ENCODE assay signal across 8 mouse cellular contexts in genomic region chr13:58117318-58118017, GRCm38 (mm10). TPM values are rescaled to one million over a fixed set of nuclear protein-coding genes. Genes with fewer than 3 reads are reported as not detected.
A peak's percentile ranks its signal among the peaks of the same experiment; 100 is the strongest.
DNase-seq lines count a peak whose midpoint lies in the region.

No protein-coding gene starts in this region.

- peak; percentile 57 for DNase-seq in heart, adult 8-10 months (ENCODE audit: low spot score)
- DNase-seq in heart, adult 9 months (ENCODE audit: low spot score in 2 of 2), result no peak
- peak; percentile 64 for DNase-seq in urinary bladder, postnatal 14 days (ENCODE audit: low spot score)
- DNase-seq in urinary bladder, adult 2 months (ENCODE audit: low spot score), result no peak
- peak; percentile 57 to 60 for DNase-seq in cerebellum, postnatal 4 days (ENCODE audit: low spot score in 2 of 2)
- DNase-seq in kidney, adult 9 months, result peak; percentile 63
- DNase-seq in natural killer cell, adult 2 months (ENCODE audit: low spot score in 2 of 2), result peak; percentile 33 to 65
- peak; percentile 77 to 78 for DNase-seq in thymus, postnatal 36 days

RNA-seq across cellular contexts. Expression of gene Klhl3, which starts 4.1 kb away (rescaled TPM):
- total RNA-seq in heart, adult 8-10 months (2022), result 1 to 10 TPM; 2.0 to 3.1 (median 2.4) TPM
- polyA plus RNA-seq in urinary bladder, adult 2 months (2012; rRNA removed), result 1.6 and 2.1 TPM in 2 replicates

RNA-seq across cellular contexts. Expression of gene Hnrnpa0, which starts 10.9 kb away (rescaled TPM):
- total RNA-seq in heart, adult 8-10 months (2022), result 10 to 100 TPM; 55.0 to 65.7 (median 60.4) TPM
- polyA plus RNA-seq in urinary bladder, adult 2 months (2012; rRNA removed), result 77.7 and 79.7 TPM in 2 replicates

RNA-seq across cellular contexts. Expression of gene Idnk, which starts 40.0 kb away (rescaled TPM):
- 10 to 100 TPM; 21.2 to 26.2 (median 24.6) TPM for total RNA-seq in heart, adult 8-10 months (2022)
- 35.3 and 38.1 TPM in 2 replicates for polyA plus RNA-seq in urinary bladder, adult 2 months (2012; rRNA removed)

Comparison
In these comparisons a context has a peak if more than half of its experiments do, and no peak if none do; other contexts are left out.
1. DNase-seq: peak in heart, adult 8-10 months (single experiment), urinary bladder, postnatal 14 days (single experiment), cerebellum, postnatal 4 days (2 of 2), kidney, adult 9 months (single experiment), natural killer cell, adult 2 months (2 of 2) and thymus, postnatal 36 days (2 of 2); none in heart, adult 9 months (0 of 2) and urinary bladder, adult 2 months (single experiment).